Mouse (Mus musculus) neural tube, embryonic 14.5 days (tissue): ENCODE results near the gene Fnbp1. TPM values are rescaled to one million over a fixed set of nuclear protein-coding genes. Genes with fewer than 3 reads are reported as not detected.
"Not testable (repeated sequence)": the region's sequence is repeated elsewhere in the genome, so short reads cannot be mapped to it uniquely, and the experiment has no call there.

Experiments used
- ATAC-seq: fragments of 200-750 bp; cut with Nextera tagmentation; 2 replicates; pipeline ENCODE4 v1.8.0; 2017; ENCODE audit warnings: low read depth, mild to moderate bottlenecking, moderate TSS enrichment, moderate library complexity
- H3K27ac ChIP-seq: fragments of 300-500 bp; sonication (generic); 2 replicates; pipeline ENCODE4 v1.5.1; 2014; ENCODE audit warnings: low read depth, mild to moderate bottlenecking, control low read depth, low read length, moderate library complexity, mixed read lengths
- H3K27me3 ChIP-seq: fragments of 300-500 bp; sonication (generic); 2 replicates; pipeline ENCODE4 v1.6.1; 2014; ENCODE audit warnings: low read length; ENCODE audit not compliant: control insufficient read depth, insufficient read depth
- H3K36me3 ChIP-seq: fragments of 300-500 bp; sonication (generic); 2 replicates; pipeline ENCODE4 v1.6.1; 2014; ENCODE audit warnings: low read length, mixed read lengths; ENCODE audit not compliant: control insufficient read depth, insufficient read depth
- H3K4me1 ChIP-seq: fragments of 300-500 bp; sonication (generic); 2 replicates; pipeline ENCODE4 v1.6.1; 2014; ENCODE audit warnings: low read length; ENCODE audit not compliant: control insufficient read depth, insufficient read depth
- H3K4me2 ChIP-seq: fragments of 300-500 bp; sonication (generic); 2 replicates; pipeline ENCODE4 v1.6.1; 2014; ENCODE audit warnings: mild to moderate bottlenecking, low read depth, low read length, control low read depth
- H3K4me3 ChIP-seq: fragments of 300-500 bp; sonication (generic); 2 replicates; pipeline ENCODE4 v1.5.1; 2014; ENCODE audit warnings: low read depth, low read length, control low read depth, mixed read lengths
- H3K9ac ChIP-seq: fragments of 300-500 bp; sonication (generic); replicated peaks from 2 replicates; pipeline ENCODE4 v1.6.1; 2014; ENCODE audit warnings: low read depth, mild to moderate bottlenecking, control low read depth, low read length, mixed read lengths
- H3K9me3 ChIP-seq: fragments of 300-500 bp; sonication (generic); 2 replicates; pipeline ENCODE4 v1.6.1; 2016; ENCODE audit warnings: low read length; ENCODE audit not compliant: control insufficient read depth
- WGBS: fragments of 180-500 bp; shearing (Covaris S2); extraction: QIAGEN DNeasy Blood & Tissue Kit; methylation state at CpG from one replicate; pipeline ENCODE4 v1.1.7; 2014; 5-methylcytosine and 5-hydroxymethylcytosine counted together
- polyA plus RNA-seq: library from polyadenylated mRNA; unstranded; fragments of >200 nt; fragmentation: Nextera tagmentation; extraction: Ambion mirVana; gene quantifications from 2 replicates; pipeline ENCODE4 v1.2.1, GENCODE M21; 2014

Gene Fnbp1
- polyA plus RNA-seq, result 32.6 and 33.3 TPM in 2 replicates

DNA sequence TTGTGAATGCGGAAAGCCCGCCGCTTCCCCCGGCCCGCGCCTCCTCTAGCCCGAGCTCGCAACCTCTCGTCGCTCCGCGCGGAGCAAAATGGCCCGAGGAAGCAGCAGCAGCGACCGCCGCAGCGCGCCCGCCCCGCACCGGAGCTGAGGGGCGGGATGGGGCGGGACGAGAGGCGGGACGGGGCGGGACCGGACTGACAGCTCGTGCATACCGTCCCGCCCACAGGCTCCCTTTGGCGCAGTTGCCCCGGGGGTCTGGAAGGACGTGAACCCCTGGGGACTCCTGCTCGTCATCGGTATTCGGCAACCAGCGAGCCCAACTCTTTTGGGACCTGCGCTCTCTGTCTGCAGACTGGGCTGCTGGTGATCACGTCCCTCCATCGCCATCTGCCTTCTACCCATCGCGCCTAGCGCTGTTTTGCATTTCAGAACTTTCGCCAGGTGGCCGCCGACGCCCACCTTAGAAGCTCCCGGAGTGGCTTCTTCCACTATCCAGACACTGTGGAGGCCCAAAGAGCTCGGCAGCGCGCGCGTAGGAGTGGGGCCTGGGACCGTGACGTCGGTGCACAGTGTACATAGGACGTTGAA, at the start of gene Fnbp1:
Gene Fnbp1 (minus strand): TSS at position 142 of the 588 bp plus-strand sequence.
- WGBS, result under 1% methylated on average over 46 of the region's 59 CpGs
- Histone ChIP-seq H3K4me1 (peaks cover 11% of the 10 kb centered on the region; the same call in 1 of the 2 replicates), H3K9me3 (no peaks in the 10 kb centered on the region), H3K4me3 (peak within 1 kb of the TSS; percentile 86), H3K4me2 (peak within 1 kb of the TSS; percentile 90), H3K27me3 (no peaks in the 10 kb centered on the region), H3K36me3 (peaks cover 5% of the 10 kb centered on the region; the same call in 1 of the 2 replicates), H3K27ac (peak within 1 kb of the TSS; percentile 85), H3K9ac (peak within 1 kb of the TSS; percentile 90)
- ATAC-seq, result peak; percentile 93

- Histone ChIP-seq H3K9me3 (no peaks in the 10 kb centered on the region), H3K9ac (no peak overlapping the region), H3K4me2 (no peak overlapping the region), H3K27ac (no peak overlapping the region), H3K4me3 (no peak overlapping the region), H3K36me3 (peaks cover 43% of the 10 kb centered on the region), H3K4me1 (no peaks in the 10 kb centered on the region), H3K27me3 (no peaks in the 10 kb centered on the region)
- WGBS, result 95% methylated on average over 3 of the region's 3 CpGs
- no peak for ATAC-seq
These were observed 47.8 kb upstream of the Fnbp1 start for GRCm38 (mm10) chr2:31189654-31190053.

DNA sequence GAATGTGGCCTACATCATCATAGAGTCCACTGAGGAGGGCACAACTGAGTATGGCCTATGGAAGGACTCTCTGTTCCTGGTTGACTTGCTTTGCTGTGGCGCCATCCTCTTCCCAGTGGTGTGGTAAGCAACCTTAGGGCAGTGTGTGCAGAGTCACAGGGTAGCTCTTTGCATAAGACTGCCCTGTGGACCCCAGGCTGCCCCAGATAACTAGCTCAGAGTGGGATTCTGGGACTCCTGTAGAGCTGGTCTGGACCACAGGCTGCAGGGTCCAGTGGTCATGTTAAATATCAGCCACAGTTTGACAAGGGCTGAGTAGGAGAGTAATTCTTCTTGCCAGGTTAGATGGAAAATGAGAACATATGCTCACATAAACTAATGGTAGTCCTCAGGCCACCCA, 46.9 kb upstream of the Fnbp1 start:
- Histone ChIP-seq H3K4me1 (no peaks in the 10 kb centered on the region), H3K9ac (no peak overlapping the region), H3K27me3 (no peaks in the 10 kb centered on the region), H3K9me3 (no peaks in the 10 kb centered on the region), H3K4me2 (no peak overlapping the region), H3K36me3 (peaks cover 44% of the 10 kb centered on the region), H3K27ac (no peak overlapping the region), H3K4me3 (no peak overlapping the region)
- WGBS, result 94% methylated on average over 1 of the region's 1 CpGs
- no peak for ATAC-seq

- Histone ChIP-seq H3K36me3 (peaks cover 39% of the 10 kb centered on the region), H3K4me2 (no peak overlapping the region), H3K4me1 (no peaks in the 10 kb centered on the region), H3K9ac (no peak overlapping the region), H3K9me3 (no peaks in the 10 kb centered on the region), H3K27ac (no peak overlapping the region), H3K27me3 (no peaks in the 10 kb centered on the region), H3K4me3 (no peak overlapping the region)
- ATAC-seq, result no peak
- 94% methylated on average over 1 of the region's 1 CpGs for WGBS
These were observed 42.0 kb upstream of the Fnbp1 start for GRCm38 (mm10) chr2:31183830-31184229.

DNA sequence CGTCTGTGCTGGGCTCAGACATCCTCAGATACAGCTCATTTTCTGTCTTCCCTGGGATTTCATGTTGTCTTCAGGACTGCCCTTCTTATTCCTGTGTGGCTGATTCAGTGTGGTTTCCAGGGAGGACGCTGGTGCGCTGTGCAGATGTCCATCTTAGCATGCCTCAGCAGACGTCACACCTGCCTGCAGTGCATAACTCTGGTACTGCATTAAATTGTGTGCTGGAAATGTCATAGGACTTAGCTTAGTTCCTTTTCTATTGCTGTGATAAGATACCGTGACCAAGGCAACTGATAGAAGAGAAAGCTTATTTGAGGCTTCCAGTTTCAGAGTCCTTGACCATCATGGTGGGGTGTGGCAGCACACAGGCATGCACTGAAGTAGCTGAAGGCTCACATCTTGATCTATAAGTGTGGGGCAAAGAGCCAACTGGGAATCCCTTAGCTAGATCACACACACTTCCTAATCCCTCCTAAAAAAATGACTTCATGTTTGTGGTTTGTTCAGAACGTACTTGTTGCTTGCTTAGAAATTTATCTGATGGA, 41.0 kb upstream of the Fnbp1 start:
- no peak for ATAC-seq

DNA sequence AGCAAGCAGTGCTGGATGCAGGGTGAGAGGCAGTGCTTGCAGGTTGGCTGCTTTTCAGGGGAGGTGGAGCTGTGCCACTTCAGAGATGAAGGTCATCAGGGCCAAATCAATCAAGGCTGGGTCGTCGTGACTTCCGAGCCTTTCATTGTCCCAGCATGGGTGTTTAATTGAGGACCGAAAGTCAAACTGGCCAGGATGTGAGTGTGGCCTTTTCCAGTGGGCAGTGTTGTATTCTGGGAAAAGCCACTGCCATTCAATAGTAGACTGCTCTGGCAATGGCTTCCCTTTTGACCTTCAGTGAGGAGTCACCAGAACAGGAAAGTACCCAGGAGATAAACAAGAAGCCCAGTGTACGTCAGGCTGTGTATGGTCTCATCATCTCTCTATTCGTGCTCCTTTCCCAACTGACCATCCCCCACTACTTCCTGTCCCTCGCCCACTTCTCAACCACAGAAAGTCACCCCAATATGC, 38.3 kb upstream of the Fnbp1 start:
- no peak for ATAC-seq
- no peak overlapping the region for H3K4me2 ChIP-seq
- H3K4me3 ChIP-seq, result no peak overlapping the region
- H3K4me1 ChIP-seq, result no peaks in the 10 kb centered on the region
- H3K27me3 ChIP-seq, result no peaks in the 10 kb centered on the region
- H3K36me3 ChIP-seq, result peaks cover 40% of the 10 kb centered on the region
- 46% methylated on average over 7 of the region's 7 CpGs for WGBS
- no peak overlapping the region for H3K27ac ChIP-seq
- no peaks in the 10 kb centered on the region for H3K9me3 ChIP-seq
- no peak overlapping the region for H3K9ac ChIP-seq

More for the DNA sequence above, 41.0 kb upstream of the Fnbp1 start:
- Histone ChIP-seq H3K9ac (no peak overlapping the region), H3K27me3 (no peaks in the 10 kb centered on the region), H3K4me2 (no peak overlapping the region), H3K27ac (no peak overlapping the region), H3K4me3 (no peak overlapping the region), H3K36me3 (peaks cover 39% of the 10 kb centered on the region), H3K4me1 (no peaks in the 10 kb centered on the region), H3K9me3 (no peaks in the 10 kb centered on the region)
- 92% methylated on average over 6 of the region's 6 CpGs for whole genome bisulfite sequencing

GRCm38 (mm10) chr2:31179471-31179870, 37.7 kb upstream of the Fnbp1 start:
- no peak overlapping the region for H3K9ac ChIP-seq
- H3K27ac ChIP-seq, result no peak overlapping the region
- WGBS, result 90% methylated on average over 7 of the region's 7 CpGs
- no peaks in the 10 kb centered on the region for H3K27me3 ChIP-seq
- no peak overlapping the region for H3K4me3 ChIP-seq
- no peaks in the 10 kb centered on the region for H3K9me3 ChIP-seq
- no peak overlapping the region for H3K4me2 ChIP-seq
- H3K36me3 ChIP-seq, result peaks cover 37% of the 10 kb centered on the region
- no peak for ATAC-seq
- no peaks in the 10 kb centered on the region for H3K4me1 ChIP-seq

DNA sequence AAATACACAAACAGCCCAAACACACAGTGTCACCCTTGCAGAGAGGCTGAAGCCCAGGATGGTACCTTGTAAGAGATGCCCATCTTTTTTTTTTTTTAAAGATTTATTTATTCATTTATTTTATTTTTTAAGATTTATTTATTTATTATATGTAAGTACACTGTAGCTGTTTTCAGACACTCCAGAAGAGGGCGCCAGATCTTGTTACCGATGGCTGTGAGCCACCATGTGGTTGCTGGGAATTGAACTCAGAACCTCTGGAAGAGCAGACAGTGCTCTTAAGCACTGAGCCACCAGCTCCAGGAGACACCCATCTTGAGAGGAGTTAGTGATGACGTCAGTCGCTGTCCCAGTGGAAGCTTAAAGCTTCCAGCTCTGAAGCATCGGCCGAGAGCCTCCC, 36.8 kb upstream of the Fnbp1 start:
- ATAC-seq, H3K4me2 ChIP-seq, H3K27me3 ChIP-seq, H3K9me3 ChIP-seq, H3K4me1 ChIP-seq, H3K4me3 ChIP-seq, H3K27ac ChIP-seq, H3K9ac ChIP-seq: not testable (repeated sequence)
- peaks cover 37% of the 10 kb centered on the region for H3K36me3 ChIP-seq
- 85% methylated on average over 6 of the region's 6 CpGs for WGBS

- Histone ChIP-seq H3K4me2 (no peak overlapping the region), H3K9me3 (no peaks in the 10 kb centered on the region), H3K4me3 (no peak overlapping the region), H3K27me3 (no peaks in the 10 kb centered on the region), H3K9ac (no peak overlapping the region), H3K4me1 (no peaks in the 10 kb centered on the region), H3K36me3 (peaks cover 64% of the 10 kb centered on the region), H3K27ac (no peak overlapping the region)
- ATAC-seq, result no peak
- WGBS, result 84% methylated on average over 4 of the region's 4 CpGs
These were observed 31.5 kb upstream of the Fnbp1 start for GRCm38 (mm10) chr2:31173290-31173689.
